Mouse (Mus musculus) heart, embryonic 15.5 days (tissue): Measurements from ENCODE around the gene Ccz1. TPM values are rescaled to one million over a fixed set of nuclear protein-coding genes. Genes with fewer than 3 reads are reported as not detected.

ENCODE experiments used
- polyA plus RNA-seq: library from polyadenylated mRNA; unstranded; fragments of >200 nt; fragmentation: Nextera tagmentation; extraction: Ambion mirVana; gene quantifications from 2 replicates; pipeline ENCODE4 v1.2.1, GENCODE M21; 2015

Gene Ccz1
- polyA plus RNA-seq, 1 experiment from 2014 or later = 46.1 TPM

Other genes with a start within 250 kb of the Ccz1 start
- gene Eif2ak1, start 197.1 kb downstream of the Ccz1 start, polyA plus RNA-seq = 22.9 and 27.3 TPM in 2 replicates
- 0.11 and 0.33 TPM in 2 replicates for gene Ankrd61, start 117.2 kb downstream of the Ccz1 start, polyA plus RNA-seq
- gene Aimp2, start 105.0 kb downstream of the Ccz1 start, polyA plus RNA-seq = 78.7 and 81.1 TPM in 2 replicates
- 15.5 and 18.9 TPM in 2 replicates for gene Pms2, start 104.9 kb downstream of the Ccz1 start, polyA plus RNA-seq
- gene Gm42421, start 86.7 kb downstream of the Ccz1 start, polyA plus RNA-seq = 0.43 and 0.53 TPM in 2 replicates
- 0.63 and 0.74 TPM in 2 replicates for gene Rsph10b, start 81.8 kb downstream of the Ccz1 start, polyA plus RNA-seq
- not detected in 2 replicates for gene Ocm, start 11.8 kb upstream of the Ccz1 start, polyA plus RNA-seq
- gene Lmtk2, start 85.6 kb upstream of the Ccz1 start, polyA plus RNA-seq = 3.1 and 4.3 TPM in 2 replicates
- gene Bhlha15, start 175.4 kb upstream of the Ccz1 start, polyA plus RNA-seq = 0.09 and 0.24 TPM in 2 replicates
- gene Tecpr1, start 208.7 kb upstream of the Ccz1 start, polyA plus RNA-seq = 13.9 and 19.5 TPM in 2 replicates
- 153 and 183 TPM in 2 replicates for gene Bri3, start 229.6 kb upstream of the Ccz1 start, polyA plus RNA-seq